Mouse (Mus musculus) neural tube, embryonic 14.5 days (tissue): ENCODE results near the gene Pde4dip. TPM values are rescaled to one million over a fixed set of nuclear protein-coding genes. Genes with fewer than 3 reads are reported as not detected.

Experiments
- ATAC-seq: fragments of 200-750 bp; cut with Nextera tagmentation; 2 replicates; pipeline ENCODE4 v1.8.0; 2017; ENCODE audit warnings: low read depth, mild to moderate bottlenecking, moderate TSS enrichment, moderate library complexity
- H3K27ac ChIP-seq: fragments of 300-500 bp; sonication (generic); 2 replicates; pipeline ENCODE4 v1.5.1; 2014; ENCODE audit warnings: low read depth, mild to moderate bottlenecking, control low read depth, low read length, moderate library complexity, mixed read lengths
- H3K27me3 ChIP-seq: fragments of 300-500 bp; sonication (generic); 2 replicates; pipeline ENCODE4 v1.6.1; 2014; ENCODE audit warnings: low read length; ENCODE audit not compliant: control insufficient read depth, insufficient read depth
- H3K36me3 ChIP-seq: fragments of 300-500 bp; sonication (generic); 2 replicates; pipeline ENCODE4 v1.6.1; 2014; ENCODE audit warnings: low read length, mixed read lengths; ENCODE audit not compliant: control insufficient read depth, insufficient read depth
- H3K4me1 ChIP-seq: fragments of 300-500 bp; sonication (generic); 2 replicates; pipeline ENCODE4 v1.6.1; 2014; ENCODE audit warnings: low read length; ENCODE audit not compliant: control insufficient read depth, insufficient read depth
- H3K4me2 ChIP-seq: fragments of 300-500 bp; sonication (generic); 2 replicates; pipeline ENCODE4 v1.6.1; 2014; ENCODE audit warnings: mild to moderate bottlenecking, low read depth, low read length, control low read depth
- H3K4me3 ChIP-seq: fragments of 300-500 bp; sonication (generic); 2 replicates; pipeline ENCODE4 v1.5.1; 2014; ENCODE audit warnings: low read depth, low read length, control low read depth, mixed read lengths
- H3K9ac ChIP-seq: fragments of 300-500 bp; sonication (generic); replicated peaks from 2 replicates; pipeline ENCODE4 v1.6.1; 2014; ENCODE audit warnings: low read depth, mild to moderate bottlenecking, control low read depth, low read length, mixed read lengths
- H3K9me3 ChIP-seq: fragments of 300-500 bp; sonication (generic); 2 replicates; pipeline ENCODE4 v1.6.1; 2016; ENCODE audit warnings: low read length; ENCODE audit not compliant: control insufficient read depth
- WGBS: fragments of 180-500 bp; shearing (Covaris S2); extraction: QIAGEN DNeasy Blood & Tissue Kit; methylation state at CpG from one replicate; pipeline ENCODE4 v1.1.7; 2014; 5-methylcytosine and 5-hydroxymethylcytosine counted together
- polyA plus RNA-seq: library from polyadenylated mRNA; unstranded; fragments of >200 nt; fragmentation: Nextera tagmentation; extraction: Ambion mirVana; gene quantifications from 2 replicates; pipeline ENCODE4 v1.2.1, GENCODE M21; 2014

Pde4dip gene
- polyA plus RNA-seq, result 75.8 and 87.1 TPM in 2 replicates

- Histone ChIP-seq H3K27ac (peak within 1 kb of the TSS; percentile 87), H3K27me3 (no peaks in the 10 kb centered on the region; the same call in 1 of the 2 replicates), H3K36me3 (no peaks in the 10 kb centered on the region), H3K4me3 (peak within 1 kb of the TSS; percentile 65), H3K4me2 (peak within 1 kb of the TSS; percentile 72), H3K9ac (peak within 1 kb of the TSS; percentile 87), H3K9me3 (no peaks in the 10 kb centered on the region), H3K4me1 (0 out of 2 replicates have a peak, but pooled peaks cover 2% of the 10 kb centered on the region)
- under 1% methylated on average over 42 of the region's 44 CpGs for WGBS
- ATAC-seq, result peak; percentile 86
Measured at GRCm38 (mm10) chr3:97888168-97888901, at the start of gene Pde4dip. TSS of gene Pde4dip (minus strand) at chr3:97888707.

DNA sequence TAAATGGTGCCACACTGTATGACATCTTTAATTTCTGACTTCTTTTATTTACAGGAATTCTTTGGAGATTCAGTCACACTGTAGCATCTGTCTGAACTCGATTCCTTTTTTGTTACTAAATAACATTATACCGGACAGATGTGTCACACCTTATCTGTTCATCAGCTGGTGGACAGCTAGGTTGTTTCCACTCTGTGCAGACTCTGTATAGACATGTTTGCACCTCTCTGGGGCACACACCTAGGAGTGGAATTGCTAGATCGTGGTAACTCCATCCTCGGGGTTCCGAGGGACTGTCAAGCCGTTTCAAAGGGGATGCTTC is 49.4 kb upstream of the Pde4dip start:
- no peak overlapping the region for H3K4me2 ChIP-seq
- peaks cover 28% of the 10 kb centered on the region; the same call in 1 of the 2 replicates for H3K4me1 ChIP-seq
- H3K4me3 ChIP-seq, result no peak overlapping the region
- no peaks in the 10 kb centered on the region for H3K27me3 ChIP-seq
- WGBS, result 21% methylated on average over 6 of the region's 6 CpGs
- no peak for ATAC-seq
- H3K9ac ChIP-seq, result no peak overlapping the region
- no peaks in the 10 kb centered on the region for H3K9me3 ChIP-seq
- H3K27ac ChIP-seq, result no peak overlapping the region
- no peaks in the 10 kb centered on the region for H3K36me3 ChIP-seq

DNA sequence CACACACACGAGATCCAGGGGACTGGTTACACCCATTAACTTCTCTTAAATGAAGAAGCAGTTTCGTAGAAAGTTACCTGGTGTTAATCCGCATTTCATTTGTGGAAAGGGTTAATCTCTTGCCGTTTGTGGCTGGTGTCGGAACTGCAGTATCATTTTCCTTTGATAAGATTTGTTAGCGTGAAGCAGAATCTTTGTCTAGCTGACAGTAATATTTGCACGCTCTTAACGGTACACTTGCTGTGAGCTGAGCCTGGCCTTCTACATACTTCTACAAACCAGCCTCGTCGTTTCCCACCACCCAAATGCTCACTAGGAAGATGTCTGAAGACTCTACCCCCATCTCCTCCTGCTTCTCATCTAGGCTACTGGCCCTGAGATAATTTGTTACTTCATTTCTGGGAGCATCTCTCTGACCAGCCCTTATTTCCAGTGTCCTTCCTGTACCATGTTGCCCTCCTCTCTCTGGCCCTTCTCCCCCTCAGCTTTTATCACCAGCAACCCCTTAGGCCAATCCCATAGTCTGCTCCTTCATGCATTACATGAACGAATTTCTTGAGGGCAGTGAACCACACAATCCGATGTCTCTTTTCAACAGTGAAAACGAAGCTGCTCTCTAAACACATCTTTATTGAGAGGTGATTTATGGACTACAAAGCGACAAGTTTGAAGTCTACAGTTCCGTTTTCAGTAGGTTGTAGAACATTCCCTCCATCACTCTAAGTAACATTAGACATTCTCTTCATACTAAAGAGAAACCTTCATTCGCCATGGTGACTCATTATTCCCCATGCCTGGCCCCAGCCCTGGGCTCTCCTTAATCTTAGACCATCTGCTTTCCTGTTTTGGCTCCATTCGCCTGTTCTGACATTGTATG is 48.8 kb upstream of the Pde4dip start:
- no peaks in the 10 kb centered on the region for H3K27me3 ChIP-seq
- peaks cover 27% of the 10 kb centered on the region for H3K4me1 ChIP-seq
- H3K36me3 ChIP-seq, result no peaks in the 10 kb centered on the region
- H3K27ac ChIP-seq, result no peak overlapping the region
- no peaks in the 10 kb centered on the region for H3K9me3 ChIP-seq
- H3K9ac ChIP-seq, result no peak overlapping the region
- 21% methylated on average over 17 of the region's 17 CpGs for WGBS
- H3K4me3 ChIP-seq, result no peak overlapping the region
- ATAC-seq, result peak; percentile 29; the same call in 1 of the 2 replicates
- H3K4me2 ChIP-seq, result no peak overlapping the region

DNA sequence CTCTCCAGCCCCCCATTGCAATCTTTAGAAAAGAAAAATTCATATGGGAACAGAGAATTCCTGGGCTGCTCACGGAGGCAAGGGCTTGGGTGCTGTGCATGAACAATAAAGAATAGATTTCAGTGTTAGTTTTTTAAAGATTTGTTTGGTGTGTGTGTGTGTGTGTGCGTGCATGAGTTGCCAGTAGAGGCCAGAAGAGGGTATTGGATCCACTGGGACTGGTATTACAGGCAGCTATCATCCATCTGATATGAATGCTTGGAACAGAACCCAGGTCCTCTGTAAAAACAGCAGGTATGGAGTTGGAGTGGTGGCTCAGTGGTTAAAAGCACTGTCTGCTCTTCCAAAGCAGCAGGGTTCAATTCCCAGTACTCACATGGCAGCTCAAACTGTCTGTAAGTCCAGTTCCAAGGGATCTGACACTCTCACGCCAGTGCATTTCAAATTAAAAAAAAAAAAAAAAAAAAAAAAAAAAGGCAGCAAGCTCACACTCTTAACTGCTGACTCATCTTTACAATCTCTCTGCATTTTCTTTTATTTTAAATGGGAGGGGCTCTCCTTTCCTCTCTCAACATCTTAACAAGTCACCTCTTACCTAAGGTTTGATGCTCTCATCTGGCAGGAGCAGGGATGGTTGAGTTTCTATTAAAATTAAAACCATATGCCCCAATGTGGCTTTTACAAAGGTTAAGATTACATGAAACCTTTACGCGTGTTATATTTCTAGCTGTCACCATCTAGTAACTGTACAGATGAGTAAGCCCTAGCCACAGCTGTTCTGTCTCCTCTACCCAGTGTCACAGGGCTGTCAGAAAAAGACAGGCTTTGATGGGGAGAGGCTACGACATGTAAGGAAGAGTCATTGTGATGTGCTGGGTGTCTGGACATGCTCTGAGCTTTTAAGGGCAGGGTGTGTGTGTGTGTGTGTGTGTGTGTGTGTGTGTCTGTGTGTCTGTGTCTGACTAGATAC is 46.1 kb upstream of the Pde4dip start:
- Histone ChIP-seq H3K9me3 (no peaks in the 10 kb centered on the region), H3K4me1 (peaks cover 19% of the 10 kb centered on the region), H3K36me3 (no peaks in the 10 kb centered on the region), H3K4me3 (no peak overlapping the region), H3K27ac (no peak overlapping the region), H3K27me3 (no peaks in the 10 kb centered on the region), H3K4me2 (no peak overlapping the region), H3K9ac (no peak overlapping the region)
- 88% methylated on average over 6 of the region's 6 CpGs for WGBS
- no peak for ATAC-seq

- peaks cover 11% of the 10 kb centered on the region for H3K4me1 ChIP-seq
- H3K9me3 ChIP-seq, result no peaks in the 10 kb centered on the region
- no peak overlapping the region for H3K9ac ChIP-seq
- no peaks in the 10 kb centered on the region for H3K27me3 ChIP-seq
- no peak overlapping the region for H3K4me3 ChIP-seq
- H3K36me3 ChIP-seq, result no peaks in the 10 kb centered on the region
- no peak for ATAC-seq
- WGBS, result 82% methylated on average over 5 of the region's 5 CpGs
- H3K27ac ChIP-seq, result no peak overlapping the region
- H3K4me2 ChIP-seq, result no peak overlapping the region
Measured at GRCm38 (mm10) chr3:97933811-97934210, 45.3 kb upstream of the Pde4dip start.

DNA sequence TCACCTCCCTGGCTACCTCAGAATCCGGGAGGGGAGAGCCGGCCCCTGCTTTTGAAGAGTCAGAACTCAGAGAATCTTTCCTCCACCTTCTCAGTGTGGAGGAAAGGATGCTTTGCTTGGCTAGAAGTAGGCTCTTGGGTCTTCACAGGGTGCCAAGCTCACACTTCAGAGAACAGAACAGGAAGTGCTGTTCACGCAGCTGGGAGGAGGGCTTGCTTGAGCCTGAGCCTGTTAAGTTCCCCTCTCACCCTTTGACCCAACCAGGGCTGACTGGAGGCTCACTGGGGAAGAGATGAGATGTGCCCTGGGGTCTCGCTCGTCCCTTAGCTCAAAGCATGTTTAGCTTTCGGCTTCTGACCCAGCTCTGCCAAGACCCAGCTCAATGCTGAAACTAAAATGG is 44.7 kb upstream of the Pde4dip start:
- Histone ChIP-seq H3K4me2 (no peak overlapping the region), H3K9me3 (no peaks in the 10 kb centered on the region), H3K4me3 (no peak overlapping the region), H3K27ac (no peak overlapping the region), H3K36me3 (no peaks in the 10 kb centered on the region), H3K4me1 (peaks cover 10% of the 10 kb centered on the region), H3K9ac (no peak overlapping the region), H3K27me3 (no peaks in the 10 kb centered on the region)
- whole genome bisulfite sequencing, result 45% methylated on average over 6 of the region's 6 CpGs
- ATAC-seq, result no peak

DNA sequence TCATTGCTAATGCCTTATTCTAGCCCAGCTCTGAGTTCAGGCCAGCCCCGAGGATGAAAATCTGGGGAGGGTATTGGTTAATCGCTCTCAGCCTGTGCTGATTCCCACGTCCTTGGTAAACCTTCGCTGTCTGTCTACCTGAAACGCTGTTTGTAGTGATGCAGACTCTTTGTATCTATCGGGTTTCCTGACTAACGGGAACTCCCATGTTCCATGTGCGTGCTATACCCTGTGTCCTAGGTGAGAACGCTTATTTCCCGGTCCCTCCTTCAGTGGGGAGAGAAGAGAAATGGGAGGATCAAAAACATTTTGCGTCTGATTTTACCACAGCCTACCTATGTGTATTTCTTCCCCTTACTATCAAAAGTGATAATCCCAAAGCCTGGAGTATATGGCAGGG is 44.3 kb upstream of the Pde4dip start:
- Histone ChIP-seq H3K27me3 (no peaks in the 10 kb centered on the region), H3K36me3 (no peaks in the 10 kb centered on the region), H3K4me1 (peaks cover 10% of the 10 kb centered on the region), H3K9ac (0 out of 2 replicates have a peak overlapping the region, but pooled peaks have one; percentile 12), H3K27ac (no peak overlapping the region), H3K4me3 (no peak overlapping the region), H3K4me2 (no peak overlapping the region), H3K9me3 (no peaks in the 10 kb centered on the region)
- WGBS, result 49% methylated on average over 11 of the region's 11 CpGs
- no peak for ATAC-seq

DNA sequence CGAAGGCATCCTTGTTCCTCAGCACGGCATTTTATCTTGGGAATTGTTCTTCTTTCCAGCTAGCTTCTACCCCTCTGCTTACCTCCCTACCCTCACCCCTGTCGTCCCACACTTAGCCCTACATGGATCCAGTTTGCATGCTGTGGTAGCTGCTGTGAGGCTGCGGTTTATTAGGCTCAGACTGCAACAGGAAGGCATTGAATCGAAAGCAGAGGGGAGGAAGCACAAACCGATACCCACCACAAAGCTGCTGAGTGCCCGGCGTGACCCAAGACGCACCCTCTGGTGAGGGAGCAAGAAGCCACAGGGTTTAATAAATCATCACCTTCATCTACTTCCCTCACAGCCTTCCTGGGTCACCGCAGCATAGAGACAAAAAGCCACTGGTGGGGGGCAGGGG is 43.6 kb upstream of the Pde4dip start:
- peak; percentile 25; the same call in 1 of the 2 replicates for ATAC-seq
- Histone ChIP-seq H3K4me3 (no peak overlapping the region), H3K9me3 (no peaks in the 10 kb centered on the region), H3K4me1 (peaks cover 10% of the 10 kb centered on the region), H3K36me3 (no peaks in the 10 kb centered on the region), H3K4me2 (peak overlapping the region; percentile 27; the same call in 1 of the 2 replicates), H3K27me3 (no peaks in the 10 kb centered on the region), H3K9ac (0 out of 2 replicates have a peak overlapping the region, but pooled peaks have one; percentile 12), H3K27ac (no peak overlapping the region)
- 7% methylated on average over 10 of the region's 10 CpGs for WGBS
